Mouse (Mus musculus): ENCODE measurements around the gene Hrnr. TPM values are rescaled to one million over a fixed set of nuclear protein-coding genes. Genes with fewer than 3 reads are reported as not detected.

Hrnr gene
- total RNA-seq (2014; fragmentation: Nextera tagmentation) = not detected in 2 replicates
- not detected in 2 replicates for total RNA-seq (2017)

- no peak for ATAC-seq (replicated peaks; ENCODE audit: low FRiP score, low TSS enrichment, poor library complexity, severe bottlenecking)
Observed at GRCm38 (mm10) chr3:93319449-93319848, at the start of gene Hrnr. TSS of gene Hrnr (plus strand) at chr3:93319749.

- ATAC-seq (replicated peaks; ENCODE audit: low FRiP score, low TSS enrichment, poor library complexity, severe bottlenecking) = no peak
Observed at GRCm38 (mm10) chr3:93273223-93273622, 46.3 kb upstream of the Hrnr start, which contains the start of gene Flg. TSS of gene Flg (plus strand) at chr3:93273523.

GRCm38 (mm10) chr3:93297542-93297941 is 22.0 kb upstream of the Hrnr start:
- no peak for ATAC-seq (replicated peaks; ENCODE audit: low FRiP score, low TSS enrichment, poor library complexity, severe bottlenecking)

- no peak for ATAC-seq (replicated peaks; ENCODE audit: low FRiP score, low TSS enrichment, poor library complexity, severe bottlenecking)
Observed at GRCm38 (mm10) chr3:93299832-93300231, 19.7 kb upstream of the Hrnr start.

- no peak for ATAC-seq (replicated peaks; ENCODE audit: low FRiP score, low TSS enrichment, poor library complexity, severe bottlenecking)
Observed at GRCm38 (mm10) chr3:93301896-93302295, 17.7 kb upstream of the Hrnr start.

GRCm38 (mm10) chr3:93306142-93306541 is 13.4 kb upstream of the Hrnr start:
- ATAC-seq (replicated peaks; ENCODE audit: low FRiP score, low TSS enrichment, poor library complexity, severe bottlenecking) = no peak

- no peak for ATAC-seq (replicated peaks; ENCODE audit: low FRiP score, low TSS enrichment, poor library complexity, severe bottlenecking)
Observed at GRCm38 (mm10) chr3:93311371-93311770, 8.2 kb upstream of the Hrnr start.

GRCm38 (mm10) chr3:93314388-93314787 is 5.2 kb upstream of the Hrnr start:
- no peak for ATAC-seq (replicated peaks; ENCODE audit: low FRiP score, low TSS enrichment, poor library complexity, severe bottlenecking)

GRCm38 (mm10) chr3:93337749-93338148 is 18.2 kb downstream of the Hrnr start:
- no peak for ATAC-seq (replicated peaks; ENCODE audit: low FRiP score, low TSS enrichment, poor library complexity, severe bottlenecking)

- ATAC-seq (replicated peaks; ENCODE audit: low FRiP score, low TSS enrichment, poor library complexity, severe bottlenecking) = no peak
Observed at GRCm38 (mm10) chr3:93340021-93340420, 20.5 kb downstream of the Hrnr start.

GRCm38 (mm10) chr3:93346896-93347295 is 27.3 kb downstream of the Hrnr start:
- no peak for ATAC-seq (replicated peaks; ENCODE audit: low FRiP score, low TSS enrichment, poor library complexity, severe bottlenecking)

- ATAC-seq (replicated peaks; ENCODE audit: low FRiP score, low TSS enrichment, poor library complexity, severe bottlenecking) = peak; percentile 91
Observed at GRCm38 (mm10) chr3:93360045-93360444, 40.5 kb downstream of the Hrnr start.

- ATAC-seq (replicated peaks; ENCODE audit: low FRiP score, low TSS enrichment, poor library complexity, severe bottlenecking) = peak; percentile 88
Observed at GRCm38 (mm10) chr3:93361933-93362574, 42.5 kb downstream of the Hrnr start.

GRCm38 (mm10) chr3:93366966-93367575 is 47.5 kb downstream of the Hrnr start:
- no peak for ATAC-seq (replicated peaks; ENCODE audit: low FRiP score, low TSS enrichment, poor library complexity, severe bottlenecking)

- no peak for ATAC-seq (replicated peaks; ENCODE audit: low FRiP score, low TSS enrichment, poor library complexity, severe bottlenecking)
Observed at GRCm38 (mm10) chr3:93368171-93368570, 48.6 kb downstream of the Hrnr start.

- no peak for ATAC-seq (replicated peaks; ENCODE audit: low FRiP score, low TSS enrichment, poor library complexity, severe bottlenecking)
Observed at GRCm38 (mm10) chr3:93373416-93373815, 53.9 kb downstream of the Hrnr start.

GRCm38 (mm10) chr3:93375196-93375595 is 55.6 kb downstream of the Hrnr start:
- ATAC-seq (replicated peaks; ENCODE audit: low FRiP score, low TSS enrichment, poor library complexity, severe bottlenecking) = no peak

- ATAC-seq (replicated peaks; ENCODE audit: low FRiP score, low TSS enrichment, poor library complexity, severe bottlenecking) = no peak
Observed at GRCm38 (mm10) chr3:93375601-93376000, 56.1 kb downstream of the Hrnr start.

GRCm38 (mm10) chr3:93378146-93378545 is 58.6 kb downstream of the Hrnr start:
- ATAC-seq (replicated peaks; ENCODE audit: low FRiP score, low TSS enrichment, poor library complexity, severe bottlenecking) = no peak
